Mouse (Mus musculus) MEL (cell line): ENCODE data around the gene Meiob. TPM values are rescaled to one million over a fixed set of nuclear protein-coding genes. Genes with fewer than 3 reads are reported as not detected.

Experiments
- DNase-seq: peaks from one replicate; pipeline ENCODE4 v3.0.0; 2011; ENCODE audit warnings: low read depth, low spot score
- H3K27ac ChIP-seq: 2 replicates; pipeline ENCODE4 v1.5.1; 2012; ENCODE audit warnings: low read depth, mild to moderate bottlenecking, control low read depth, low read length, moderate library complexity; ENCODE audit not compliant: control insufficient read depth
- H3K27me3 ChIP-seq, 2 experiments: fragments of 150-350 bp in 1 of 2; sonication (generic) in 1 of 2; 2 replicates each; pipeline ENCODE4 v1.6.1; 2012; ENCODE audit warnings: low read length in 2 of 2, mild to moderate bottlenecking in 2 of 2, improper control_type of control experiment in 1 of 2, moderate library complexity in 1 of 2; ENCODE audit not compliant: insufficient read depth in 2 of 2, control insufficient read depth in 1 of 2
- H3K36me3 ChIP-seq, 2 experiments: 2 replicates each; pipeline ENCODE4 v1.6.1; 2012 to 2014; ENCODE audit warnings: low read length in 2 of 2, improper control_type of control experiment in 1 of 2, inconsistent platforms in 1 of 2, mild to moderate bottlenecking in 1 of 2; ENCODE audit not compliant: insufficient read depth in 2 of 2, control insufficient read depth in 1 of 2
- H3K4me1 ChIP-seq, 2 experiments: fragments of 150-350 bp in 1 of 2; sonication (generic) in 1 of 2; 2 replicates each; pipeline ENCODE4 v1.6.1; 2012; ENCODE audit warnings: low read length in 2 of 2, improper control_type of control experiment in 1 of 2, mild to moderate bottlenecking in 1 of 2; ENCODE audit not compliant: insufficient read depth in 2 of 2, control insufficient read depth in 1 of 2
- H3K4me3 ChIP-seq, 2 experiments: fragments of 150-350 bp in 1 of 2; sonication (generic) in 1 of 2; 2 replicates each; pipeline ENCODE4 v1.5.1; 2012; ENCODE audit warnings: low read depth in 2 of 2, low read length in 2 of 2, mild to moderate bottlenecking in 2 of 2, moderate library complexity in 2 of 2, control low read depth in 1 of 2, improper control_type of control experiment in 1 of 2; ENCODE audit not compliant: control insufficient read depth in 1 of 2, insufficient read depth in 1 of 2
- H3K79me2 ChIP-seq: 2 replicates; pipeline ENCODE4 v1.6.1; 2012; ENCODE audit warnings: mild to moderate bottlenecking, low read length, moderate library complexity; ENCODE audit not compliant: control insufficient read depth, poor library complexity, insufficient read depth
- H3K9ac ChIP-seq: 2 replicates; pipeline ENCODE4 v1.6.1; 2012; ENCODE audit warnings: low read depth, mild to moderate bottlenecking, control low read depth, low read length, moderate library complexity; ENCODE audit not compliant: control insufficient read depth, poor library complexity, severe bottlenecking
- H3K9me3 ChIP-seq: fragments of 150-350 bp; sonication (generic); replicated peaks from 2 replicates; pipeline ENCODE4 v1.6.1; 2012; ENCODE audit warnings: mild to moderate bottlenecking, low read length, improper control_type of control experiment, moderate library complexity; ENCODE audit not compliant: insufficient read depth
- BHLHE40 ChIP-seq: IDR thresholded peaks from 2 replicates; pipeline ENCODE4 v1.6.1; 2012; ENCODE audit warnings: low read depth, mild to moderate bottlenecking, inconsistent platforms, low read length, improper control_type of control experiment, borderline replicate concordance
- CHD1 ChIP-seq: IDR thresholded peaks from 2 replicates; pipeline ENCODE4 v1.6.1; 2012; ENCODE audit warnings: low read depth, mild to moderate bottlenecking, inconsistent platforms, low read length, improper control_type of control experiment
- CHD2 ChIP-seq: IDR thresholded peaks from 2 replicates; pipeline ENCODE4 v1.6.1; 2011; ENCODE audit warnings: low read length, improper control_type of control experiment
- CTCF ChIP-seq, 3 experiments: IDR thresholded peaks in 2 of 3; conservative IDR thresholded peaks in 1 of 3; 2 replicates each; pipeline ENCODE4 v1.5.1; 2011 to 2012; ENCODE audit warnings: low read length in 3 of 3, low read depth in 2 of 3, mild to moderate bottlenecking in 2 of 3, improper control_type of control experiment in 1 of 3, inconsistent platforms in 1 of 3, mixed read lengths in 1 of 3, moderate library complexity in 1 of 3; ENCODE audit not compliant: control insufficient read depth in 1 of 3, insufficient read depth in 1 of 3, poor library complexity in 1 of 3, severe bottlenecking in 1 of 3
- EP300 ChIP-seq, 2 experiments: IDR thresholded peaks; 2 replicates each; pipeline ENCODE4 v1.6.1; 2011; ENCODE audit warnings: improper control_type of control experiment in 2 of 2, low read length in 2 of 2, low read depth in 1 of 2, mild to moderate bottlenecking in 1 of 2
- ETS1 ChIP-seq: IDR thresholded peaks from 2 replicates; pipeline ENCODE4 v1.6.1; 2012; ENCODE audit warnings: low read depth, mild to moderate bottlenecking, inconsistent platforms, low read length, improper control_type of control experiment, moderate library complexity
- GABPA ChIP-seq: IDR thresholded peaks from 2 replicates; pipeline ENCODE4 v1.6.1; 2012; ENCODE audit warnings: low read depth, mild to moderate bottlenecking, inconsistent platforms, low read length, improper control_type of control experiment, moderate library complexity
- HCFC1 ChIP-seq: IDR thresholded peaks from 2 replicates; pipeline ENCODE4 v1.6.1; 2012; ENCODE audit warnings: low read depth, mild to moderate bottlenecking, inconsistent platforms, low read length, improper control_type of control experiment, moderate library complexity
- MAFK ChIP-seq: IDR thresholded peaks from 2 replicates; pipeline ENCODE4 v1.6.1; 2011; ENCODE audit warnings: low read depth, mild to moderate bottlenecking, low read length, improper control_type of control experiment, borderline replicate concordance
- MAZ ChIP-seq: IDR thresholded peaks from 2 replicates; pipeline ENCODE4 v1.6.1; 2012; ENCODE audit warnings: low read depth, mild to moderate bottlenecking, inconsistent platforms, low read length, improper control_type of control experiment
- MXI1 ChIP-seq: IDR thresholded peaks from 2 replicates; pipeline ENCODE4 v1.6.1; 2011; ENCODE audit warnings: mild to moderate bottlenecking, low read depth, low read length, improper control_type of control experiment
- NRF1 ChIP-seq: IDR thresholded peaks from 2 replicates; pipeline ENCODE4 v1.6.1; 2014; ENCODE audit warnings: low read depth, mild to moderate bottlenecking, inconsistent platforms, low read length, improper control_type of control experiment, moderate library complexity; ENCODE audit not compliant: poor library complexity, insufficient read depth, severe bottlenecking
- POLR2A ChIP-seq, 2 experiments: IDR thresholded peaks; 2 replicates each; pipeline ENCODE4 v1.6.1; 2011 to 2012; ENCODE audit warnings: low read length in 2 of 2, mild to moderate bottlenecking in 2 of 2, control low read depth in 1 of 2, improper control_type of control experiment in 1 of 2, low read depth in 1 of 2, moderate library complexity in 1 of 2; ENCODE audit not compliant: control insufficient read depth in 1 of 2, insufficient read depth in 1 of 2, poor library complexity in 1 of 2
- POLR2AphosphoS2 ChIP-seq: IDR thresholded peaks from 2 replicates; pipeline ENCODE4 v1.6.1; 2011; ENCODE audit warnings: low read length, improper control_type of control experiment
- RAD21 ChIP-seq: IDR thresholded peaks from 2 replicates; pipeline ENCODE4 v1.6.1; 2011; ENCODE audit warnings: mild to moderate bottlenecking, low read depth, low read length, improper control_type of control experiment
- RCOR1 ChIP-seq: IDR thresholded peaks from 2 replicates; pipeline ENCODE4 v1.6.1; 2012; ENCODE audit warnings: low read depth, mild to moderate bottlenecking, inconsistent platforms, low read length, improper control_type of control experiment
- SMC3 ChIP-seq: IDR thresholded peaks from 2 replicates; pipeline ENCODE4 v1.6.1; 2011; ENCODE audit warnings: low read depth, low read length, improper control_type of control experiment
- TAL1 ChIP-seq: IDR thresholded peaks from 2 replicates; pipeline ENCODE4 v1.6.1; 2012; ENCODE audit warnings: mild to moderate bottlenecking, inconsistent platforms, low read length, moderate library complexity, mixed read lengths
- TCF12 ChIP-seq: IDR thresholded peaks from 2 replicates; pipeline ENCODE4 v1.6.1; 2014; ENCODE audit warnings: low read depth, mild to moderate bottlenecking, inconsistent platforms, low read length, improper control_type of control experiment, moderate library complexity
- UBTF ChIP-seq: IDR thresholded peaks from 2 replicates; pipeline ENCODE4 v1.6.1; 2012; ENCODE audit warnings: low read depth, mild to moderate bottlenecking, inconsistent platforms, low read length, improper control_type of control experiment, moderate library complexity, borderline replicate concordance; ENCODE audit not compliant: insufficient read depth
- USF1 ChIP-seq: IDR thresholded peaks from 2 replicates; pipeline ENCODE4 v1.6.1; 2014; ENCODE audit warnings: low read depth, mild to moderate bottlenecking, inconsistent platforms, low read length, improper control_type of control experiment, moderate library complexity
- ZC3H11A ChIP-seq: IDR thresholded peaks from 2 replicates; pipeline ENCODE4 v1.6.1; 2012; ENCODE audit warnings: low read depth, mild to moderate bottlenecking, inconsistent platforms, low read length, improper control_type of control experiment
- ZKSCAN1 ChIP-seq: IDR thresholded peaks from 2 replicates; pipeline ENCODE4 v1.6.1; 2012; ENCODE audit warnings: low read depth, mild to moderate bottlenecking, inconsistent platforms, low read length, improper control_type of control experiment, moderate library complexity
- polyA plus RNA-seq, 2 experiments: library from polyadenylated mRNA; stranded (reverse) in 1 of 2; unstranded in 1 of 2; fragments of >175 nt in 1 of 2; fragments of >200 nt in 1 of 2; gene quantifications; 2 replicates each; pipeline versions ENCODE4 v1.2.1 to v1.2.4; 2012; ENCODE audit warnings: low replicate concordance in 2 of 2, low read depth in 1 of 2; ENCODE audit not compliant: insufficient read length in 2 of 2, insufficient read depth in 1 of 2, missing spikeins in 1 of 2
- total RNA-seq: library from RNA; depleted of rRNA; stranded (reverse); fragments of 300-350 nt; gene quantifications from 2 replicates; pipeline ENCODE4 v1.2.3, GENCODE M21; 2012

Gene Meiob
- total and polyA plus RNA-seq, 3 experiments = 0.11 to 0.15 TPM; not detected in 1

DNA sequence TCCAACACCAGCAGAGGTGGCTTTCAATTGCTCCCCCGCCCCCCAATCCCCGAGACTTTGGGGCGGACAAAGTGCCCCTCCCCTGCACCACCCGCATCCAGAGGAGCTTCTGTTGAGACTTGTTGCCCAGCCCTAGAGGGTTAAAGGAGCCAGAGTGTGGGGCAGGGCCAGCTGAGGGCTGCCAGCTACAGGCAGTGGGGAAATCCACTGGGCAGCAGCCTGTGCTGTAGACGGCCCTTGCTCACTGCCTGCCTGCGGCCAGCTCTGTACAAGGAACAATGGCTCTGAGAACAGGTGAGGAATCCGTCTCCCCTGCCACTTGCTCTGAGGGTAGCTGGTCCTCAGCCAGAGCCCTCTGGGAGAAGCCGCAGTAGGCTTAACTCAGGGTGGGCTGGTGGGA lies 74.4 kb downstream of the Meiob start:
- H3K36me3 ChIP-seq = no peaks in the 10 kb centered on the region; a peak in 1 of 4 replicates
- H3K4me3 ChIP-seq = no peak overlapping the region
- no peak for TF ChIP-seq CHD2
- no peak for TF ChIP-seq TAL1
- no peak for TF ChIP-seq POLR2AphosphoS2
- no peak for TF ChIP-seq UBTF
- TF ChIP-seq NRF1 = no peak
- no peak for TF ChIP-seq SMC3
- TF ChIP-seq ZKSCAN1 = no peak
- no peak for TF ChIP-seq MAFK
- TF ChIP-seq EP300 (IDR thresholded peaks at IDR 0.05; ENCODE audit: low read depth in 1 of 2, low read length in 2 of 2) = no peak
- TF ChIP-seq ETS1 = no peak
- no peak for TF ChIP-seq HCFC1
- no peak for TF ChIP-seq MXI1
- no peak for TF ChIP-seq MAZ
- no peak for TF ChIP-seq USF1
- TF ChIP-seq CTCF (IDR thresholded peaks at IDR 0.05 in 2 of 3, conservative IDR thresholded peaks at IDR 0.05 in 1 of 3; ENCODE audit: control insufficient read depth in 1 of 3, insufficient read depth in 1 of 3, low read depth in 2 of 3, low read length in 3 of 3, poor library complexity in 1 of 3, severe bottlenecking in 1 of 3) = no peak
- H3K9ac ChIP-seq = no peak overlapping the region
- peaks cover 0 to 2% of the 10 kb centered on the region in 2 experiments; a peak in 2 of 4 replicates for H3K27me3 ChIP-seq
- no peak for DNase-seq
- no peaks in the 10 kb centered on the region for H3K79me2 ChIP-seq
- no peaks in the 10 kb centered on the region for H3K4me1 ChIP-seq
- H3K27ac ChIP-seq = no peak overlapping the region
- no peaks in the 10 kb centered on the region for H3K9me3 ChIP-seq

DNA sequence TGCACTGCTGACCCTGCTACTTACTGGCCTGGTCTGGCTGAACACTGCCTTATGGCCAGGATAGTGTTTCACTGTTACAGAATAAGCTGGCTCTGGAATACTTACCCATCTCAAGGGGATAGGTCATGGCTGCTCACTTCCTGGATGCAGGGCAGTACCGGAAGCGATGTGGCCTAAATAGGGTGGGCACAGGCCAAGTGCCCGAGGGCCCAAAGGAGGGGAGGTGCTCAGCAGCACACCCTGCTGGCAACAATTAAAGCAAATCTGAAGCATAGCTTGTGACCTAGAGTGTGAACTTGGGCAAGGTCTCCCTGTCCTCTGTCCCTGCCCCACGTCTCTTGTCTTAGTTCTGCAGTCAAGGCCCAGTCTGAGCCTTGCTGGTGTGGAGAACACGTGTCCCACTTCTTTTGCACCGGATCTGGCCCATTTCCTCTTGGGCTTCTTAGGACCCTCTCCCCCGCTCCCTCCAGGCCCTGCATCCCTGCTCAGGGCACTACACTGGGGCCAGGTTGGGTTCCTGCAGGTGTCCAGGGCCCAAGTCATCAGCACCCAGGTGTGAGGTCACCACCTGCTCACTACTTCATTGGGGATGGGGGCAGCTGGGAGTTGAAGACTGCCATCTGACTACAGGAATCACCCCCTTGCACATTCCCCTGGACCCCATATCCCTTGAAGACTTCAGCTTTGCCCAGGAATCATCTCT lies 77.8 kb downstream of the Meiob start:
- H3K9me3 ChIP-seq = no peaks in the 10 kb centered on the region
- peak; percentile 48 for DNase-seq
- TF ChIP-seq CTCF (IDR thresholded peaks at IDR 0.05 in 2 of 3, conservative IDR thresholded peaks at IDR 0.05 in 1 of 3; ENCODE audit: control insufficient read depth in 1 of 3, insufficient read depth in 1 of 3, low read depth in 2 of 3, low read length in 3 of 3, poor library complexity in 1 of 3, severe bottlenecking in 1 of 3) (peak; percentile 63 to 67 (median 64)), CHD1 (no peak), RCOR1 (no peak), GABPA (no peak), TCF12 (no peak), RAD21 (peak; percentile 36), BHLHE40 (no peak), ZC3H11A (peak; percentile 36; the same call in 1 of the 2 replicates), SMC3 (peak; percentile 71), POLR2AphosphoS2 (no peak), POLR2A (IDR thresholded peaks at IDR 0.05; ENCODE audit: control insufficient read depth in 1 of 2, insufficient read depth in 1 of 2, low read depth in 1 of 2, low read length in 2 of 2, poor library complexity in 1 of 2) (peak in 1 of 2 experiments; percentile 53; a peak in 2 of 4 replicates)

More for the DNA sequence above, 77.8 kb downstream of the Meiob start:
- Histone ChIP-seq H3K4me3 (no peak overlapping the region), H3K27ac (no peak overlapping the region), H3K27me3 (no peaks in the 10 kb centered on the region), H3K79me2 (peaks cover 16% of the 10 kb centered on the region), H3K4me1 (peaks cover 0 to 8% of the 10 kb centered on the region in 2 experiments; a peak in 1 of 4 replicates), H3K9ac (no peak overlapping the region), H3K36me3 (no peaks in the 10 kb centered on the region; a peak in 2 of 4 replicates)
